Mouse (Mus musculus) ovary, postnatal 14 days (tissue): ENCODE measurements around the gene Fga.
A peak's percentile ranks its signal among the peaks of the same experiment; 100 is the strongest.

ENCODE experiments used
- DNase-seq: peaks from one replicate; pipeline ENCODE4 v3.0.0; 2022; ENCODE audit warnings: low spot score

Fga gene

GRCm38 (mm10) chr3:83027546-83028251 lies 1.8 kb downstream of the Fga start:
- no peak for DNase-seq

GRCm38 (mm10) chr3:83030331-83030730 lies 4.5 kb downstream of the Fga start:
- DNase-seq: no peak

GRCm38 (mm10) chr3:83032746-83033308 lies 7.0 kb downstream of the Fga start:
- DNase-seq: no peak

- no peak for DNase-seq
These were observed 7.9 kb downstream of the Fga start for GRCm38 (mm10) chr3:83033801-83034200.

GRCm38 (mm10) chr3:83038865-83039264 lies 13.0 kb downstream of the Fga start:
- no peak for DNase-seq

- no peak for DNase-seq
These were observed 13.8 kb downstream of the Fga start for GRCm38 (mm10) chr3:83039666-83040065.

GRCm38 (mm10) chr3:83042451-83042850 lies 16.6 kb downstream of the Fga start:
- DNase-seq: no peak

- DNase-seq: no peak
These were observed 20.8 kb downstream of the Fga start for GRCm38 (mm10) chr3:83046649-83047048.

GRCm38 (mm10) chr3:83049680-83050079 lies 23.8 kb downstream of the Fga start, which contains the start of gene Fgb:
TSS of gene Fgb (minus strand) at chr3:83049863.
- DNase-seq: no peak

- no peak for DNase-seq
These were observed 24.8 kb downstream of the Fga start for GRCm38 (mm10) chr3:83050661-83051060.

GRCm38 (mm10) chr3:83052102-83052501 lies 26.2 kb downstream of the Fga start:
- DNase-seq: no peak

- DNase-seq: no peak
These were observed 27.2 kb downstream of the Fga start for GRCm38 (mm10) chr3:83053126-83053525.

- no peak for DNase-seq
These were observed 27.9 kb downstream of the Fga start for GRCm38 (mm10) chr3:83053758-83054157.

GRCm38 (mm10) chr3:83054759-83055158 lies 28.9 kb downstream of the Fga start:
- DNase-seq: no peak

GRCm38 (mm10) chr3:83055281-83056038 lies 29.6 kb downstream of the Fga start, which contains the start of gene Plrg1:
TSS of gene Plrg1 (plus strand) at chr3:83055522.
- peak; percentile 99 for DNase-seq

GRCm38 (mm10) chr3:83057046-83057445 lies 31.2 kb downstream of the Fga start:
- DNase-seq: no peak

- no peak for DNase-seq
These were observed 42.0 kb downstream of the Fga start for GRCm38 (mm10) chr3:83067920-83068319.

- DNase-seq: no peak
These were observed 43.0 kb downstream of the Fga start for GRCm38 (mm10) chr3:83068869-83069268.

- DNase-seq: no peak
These were observed 44.4 kb downstream of the Fga start for GRCm38 (mm10) chr3:83070231-83070630.

- no peak for DNase-seq
These were observed 50.7 kb downstream of the Fga start for GRCm38 (mm10) chr3:83076563-83076962.

GRCm38 (mm10) chr3:83080567-83081055 lies 54.7 kb downstream of the Fga start:
- DNase-seq: peak; percentile 55
